Mouse (Mus musculus): ENCODE results near the gene Cd44.

DNA sequence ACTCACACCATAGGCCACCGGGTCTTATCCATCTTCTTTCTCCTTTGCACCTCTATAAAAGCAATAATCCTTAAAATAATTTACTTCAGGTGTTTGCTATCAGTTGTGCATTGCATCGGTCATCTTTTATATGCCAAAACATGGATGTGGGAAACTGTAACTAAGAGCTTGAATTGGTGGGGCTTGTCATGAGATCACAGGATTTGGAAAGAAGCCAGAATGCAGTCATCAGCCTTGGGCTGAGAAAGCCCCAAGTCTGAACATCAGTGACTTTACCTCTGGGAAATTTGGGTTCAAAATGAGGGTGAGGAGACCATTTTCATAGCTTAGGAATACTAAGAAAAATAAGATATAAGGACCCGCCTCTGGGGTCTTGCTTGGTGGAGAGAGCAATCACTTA, 4.1 kb upstream of the Cd44 start:
- TF ChIP-seq CTCF (IDR thresholded peaks at IDR 0.05; ENCODE audit: extremely low read depth, insufficient read length, insufficient replicate concordance, low read depth, low read length) (no peak), POLR2A (IDR thresholded peaks at IDR 0.05; ENCODE audit: low read depth, low read length) (no peak)

All from small intestine, adult 2 months (tissue).